Mouse (Mus musculus) kidney, embryonic 14.5 days (tissue): ENCODE data around the gene Olfr821. TPM values are rescaled to one million over a fixed set of nuclear protein-coding genes. Genes with fewer than 3 reads are reported as not detected.

ENCODE experiments used
- polyA plus RNA-seq: library from polyadenylated mRNA; unstranded; fragments of >200 nt; fragmentation: Nextera tagmentation; extraction: Ambion mirVana; gene quantifications from 2 replicates; pipeline ENCODE4 v1.2.1, GENCODE M21; 2014

Olfr821 gene
- polyA plus RNA-seq, 1 experiment from 2014 or later, result not detected

Other genes with a start within 250 kb of the Olfr821 start
- not detected in 2 replicates for gene Olfr810, start 235.4 kb upstream of the Olfr821 start, polyA plus RNA-seq
- gene Olfr811, start 226.0 kb upstream of the Olfr821 start, polyA plus RNA-seq, result not detected in 2 replicates
- not detected in 2 replicates for gene Olfr812, start 184.3 kb upstream of the Olfr821 start, polyA plus RNA-seq
- gene Olfr813, start 175.0 kb upstream of the Olfr821 start, polyA plus RNA-seq, result not detected in 2 replicates
- gene Olfr814, start 150.5 kb upstream of the Olfr821 start, polyA plus RNA-seq, result not detected in 2 replicates
- gene Olfr815, start 124.5 kb upstream of the Olfr821 start, polyA plus RNA-seq, result not detected in 2 replicates
- gene Olfr816, start 114.8 kb upstream of the Olfr821 start, polyA plus RNA-seq, result not detected in 2 replicates
- gene Olfr818, start 81.2 kb upstream of the Olfr821 start, polyA plus RNA-seq, result not detected in 2 replicates
- gene Olfr819, start 63.1 kb upstream of the Olfr821 start, polyA plus RNA-seq, result not detected in 2 replicates
- gene Olfr247, start 54.2 kb upstream of the Olfr821 start, polyA plus RNA-seq, result not detected in 2 replicates
- not detected in 2 replicates for gene Gm10310, start 45.3 kb upstream of the Olfr821 start, polyA plus RNA-seq
- gene Olfr820, start 17.7 kb upstream of the Olfr821 start, polyA plus RNA-seq, result not detected in 2 replicates
- gene Olfr822, start 40.9 kb downstream of the Olfr821 start, polyA plus RNA-seq, result not detected in 2 replicates
- not detected in 2 replicates for gene Olfr823, start 85.0 kb downstream of the Olfr821 start, polyA plus RNA-seq
- not detected in 2 replicates for gene Olfr824, start 99.7 kb downstream of the Olfr821 start, polyA plus RNA-seq
- gene Olfr825, start 136.4 kb downstream of the Olfr821 start, polyA plus RNA-seq, result not detected in 2 replicates
- gene Olfr826, start 153.8 kb downstream of the Olfr821 start, polyA plus RNA-seq, result not detected in 2 replicates
- not detected in 2 replicates for gene Olfr827, start 184.1 kb downstream of the Olfr821 start, polyA plus RNA-seq
- gene Neurod4, start 249.9 kb downstream of the Olfr821 start, polyA plus RNA-seq, result not detected in 2 replicates